Mouse (Mus musculus) liver, postnatal 0 days (tissue): ENCODE results near the gene Bend4.

Experiments used
- CTCF ChIP-seq: sonication (generic); IDR thresholded peaks from 2 replicates; pipeline ENCODE4 v1.5.1; 2016; ENCODE audit warnings: antibody characterized with exemption, low read depth
- EP300 ChIP-seq: IDR thresholded peaks from 2 replicates; pipeline ENCODE4 v1.6.1; 2016; ENCODE audit warnings: antibody characterized with exemption, low read depth, mild to moderate bottlenecking

GRCm38 (mm10) chr5:67348949-67349348 lies 79.2 kb downstream of the Bend4 start:
- TF ChIP-seq CTCF (no peak), EP300 (no peak)
